Mouse (Mus musculus) CD8-positive naive resting alpha-beta T cell, adult 2 months (primary cell): ENCODE data around the gene Dnah6.

ENCODE experiments used
- DNase-seq, 2 experiments: peaks; one replicate each; pipeline ENCODE4 v3.0.0; 2022; ENCODE audit warnings: low read depth in 2 of 2, low spot score in 2 of 2

Dnah6 gene

GRCm38 (mm10) chr6:72981124-72981651 lies 240.3 kb downstream of the Dnah6 start:
- no peak for DNase-seq

GRCm38 (mm10) chr6:72976866-72977265 lies 244.6 kb downstream of the Dnah6 start:
- no peak for DNase-seq

GRCm38 (mm10) chr6:72971074-72971473 lies 250.4 kb downstream of the Dnah6 start:
- no peak for DNase-seq

- no peak for DNase-seq
Measured at GRCm38 (mm10) chr6:72969787-72970186, 251.7 kb downstream of the Dnah6 start.
